Mouse (Mus musculus) mature B cell (primary cell): ENCODE measurements at regions not wholly inside any gene's neighbourhood (a gene's known extent, or its start where the extent isn't known, plus 50 kb on each side); places are given as distances from the start of the nearest gene placed in this dataset.

Experiments
- in situ Hi-C: fragments of 300-500 bp; cut with MboI; formaldehyde crosslinking; loops from 2 replicates; pipeline ENCODE4 v1.14.3; 2019

- in situ Hi-C loops, result loop anchor here (25.0 kb wide), 1 partner anchor 1323 kb away; no protein-coding TSS in a partner anchor
These were observed 483.1 kb downstream of the Plcl1 start for GRCm38 (mm10) chr1:55888711-55889366.

- in situ Hi-C loops, result loop anchor here (25.0 kb wide), 1 partner anchor 1322 kb away; no protein-coding TSS in a partner anchor
These were observed 484.9 kb downstream of the Plcl1 start for GRCm38 (mm10) chr1:55890511-55891151.

- in situ Hi-C loops, result loop anchor here (25.0 kb wide), 1 partner anchor 1320 kb away; no protein-coding TSS in a partner anchor
These were observed 486.2 kb downstream of the Plcl1 start for GRCm38 (mm10) chr1:55891894-55892293.

GRCm38 (mm10) chr1:55897572-55897971, 491.9 kb downstream of the Plcl1 start:
- in situ Hi-C loops, result loop anchor here (25.0 kb wide), 1 partner anchor 1315 kb away; no protein-coding TSS in a partner anchor

- in situ Hi-C loops, result loop anchor here (25.0 kb wide), 1 partner anchor 1314 kb away; no protein-coding TSS in a partner anchor
These were observed 492.3 kb downstream of the Plcl1 start for GRCm38 (mm10) chr1:55898031-55898430.

GRCm38 (mm10) chr1:55900033-55900432, 494.3 kb downstream of the Plcl1 start:
- in situ Hi-C loops, result no loop called here

GRCm38 (mm10) chr1:55903177-55903576, 497.5 kb downstream of the Plcl1 start:
- in situ Hi-C loops, result no loop called here

GRCm38 (mm10) chr1:55904571-55904970, 498.9 kb downstream of the Plcl1 start:
- in situ Hi-C loops, result no loop called here

GRCm38 (mm10) chr1:55905232-55905631, 499.5 kb downstream of the Plcl1 start:
- in situ Hi-C loops, result no loop called here

GRCm38 (mm10) chr1:55910024-55910423, 504.3 kb downstream of the Plcl1 start:
- in situ Hi-C loops, result no loop called here

- in situ Hi-C loops, result no loop called here
These were observed 508.6 kb downstream of the Plcl1 start for GRCm38 (mm10) chr1:55914284-55914683.

GRCm38 (mm10) chr1:55915940-55916339, 510.2 kb downstream of the Plcl1 start:
- in situ Hi-C loops, result no loop called here

- in situ Hi-C loops, result no loop called here
These were observed 513.8 kb downstream of the Plcl1 start for GRCm38 (mm10) chr1:55919516-55919915.

GRCm38 (mm10) chr1:55946786-55947549, 541.2 kb downstream of the Plcl1 start:
- in situ Hi-C loops, result no loop called here

GRCm38 (mm10) chr1:55947618-55948283, 542.0 kb downstream of the Plcl1 start:
- in situ Hi-C loops, result no loop called here

GRCm38 (mm10) chr1:55949606-55950005, 543.9 kb downstream of the Plcl1 start:
- in situ Hi-C loops, result no loop called here

- in situ Hi-C loops, result no loop called here
These were observed 552.2 kb downstream of the Plcl1 start for GRCm38 (mm10) chr1:55957804-55958445.

- in situ Hi-C loops, result no loop called here
These were observed 554.6 kb downstream of the Plcl1 start for GRCm38 (mm10) chr1:55960291-55960690.

GRCm38 (mm10) chr1:55963867-55964266, 558.1 kb downstream of the Plcl1 start:
- in situ Hi-C loops, result no loop called here

- in situ Hi-C loops, result no loop called here
These were observed 560.6 kb downstream of the Plcl1 start for GRCm38 (mm10) chr1:55966273-55966672.

GRCm38 (mm10) chr1:55967869-55968268, 562.1 kb downstream of the Plcl1 start:
- in situ Hi-C loops, result no loop called here
